Mouse (Mus musculus) kidney, embryonic 14.5 days (tissue): Measurements from ENCODE around the gene Gm45233. TPM values are rescaled to one million over a fixed set of nuclear protein-coding genes. Genes with fewer than 3 reads are reported as not detected.

Experiments
- ATAC-seq: fragments of 200-750 bp; cut with Nextera tagmentation; 2 replicates; pipeline ENCODE4 v1.8.0; 2017; ENCODE audit warnings: moderate number of reproducible peaks, mild to moderate bottlenecking, moderate TSS enrichment, moderate library complexity; ENCODE audit not compliant: low FRiP score, low TSS enrichment
- H3K27ac ChIP-seq: fragments of 300-500 bp; sonication (generic); 2 replicates; pipeline ENCODE4 v1.5.1; 2014; ENCODE audit warnings: low read depth, mild to moderate bottlenecking, low read length, moderate library complexity, mixed read lengths
- H3K27me3 ChIP-seq: fragments of 300-500 bp; sonication (generic); 2 replicates; pipeline ENCODE4 v1.6.1; 2014; ENCODE audit warnings: mild to moderate bottlenecking, low read length; ENCODE audit not compliant: control insufficient read depth, insufficient read depth
- H3K36me3 ChIP-seq: fragments of 300-500 bp; sonication (generic); 2 replicates; pipeline ENCODE4 v1.6.1; 2014; ENCODE audit warnings: low read length, mixed read lengths; ENCODE audit not compliant: control insufficient read depth, insufficient read depth
- H3K4me1 ChIP-seq: fragments of 300-500 bp; sonication (generic); 2 replicates; pipeline ENCODE4 v1.6.1; 2014; ENCODE audit warnings: low read length, mixed read lengths; ENCODE audit not compliant: control insufficient read depth, insufficient read depth
- H3K4me2 ChIP-seq: fragments of 300-500 bp; sonication (generic); replicated peaks from 2 replicates; pipeline ENCODE4 v1.6.1; 2014; ENCODE audit warnings: low read depth, mild to moderate bottlenecking, low read length
- H3K4me3 ChIP-seq: fragments of 300-500 bp; sonication (generic); 2 replicates; pipeline ENCODE4 v1.5.1; 2014; ENCODE audit warnings: mild to moderate bottlenecking, low read length
- H3K9ac ChIP-seq: fragments of 300-500 bp; sonication (generic); 2 replicates; pipeline ENCODE4 v1.6.1; 2014; ENCODE audit warnings: low read depth, mild to moderate bottlenecking, low read length, moderate library complexity
- H3K9me3 ChIP-seq: fragments of 300-500 bp; sonication (generic); 2 replicates; pipeline ENCODE4 v1.6.1; 2016; ENCODE audit warnings: low read length; ENCODE audit not compliant: control insufficient read depth
- WGBS: fragments of 180-500 bp; shearing (Covaris S2); extraction: QIAGEN DNeasy Blood & Tissue Kit; methylation state at CpG from one replicate; pipeline ENCODE4 v1.1.7; 2014; 5-methylcytosine and 5-hydroxymethylcytosine counted together
- polyA plus RNA-seq: library from polyadenylated mRNA; unstranded; fragments of >200 nt; fragmentation: Nextera tagmentation; extraction: Ambion mirVana; gene quantifications from 2 replicates; pipeline ENCODE4 v1.2.1, GENCODE M21; 2014

Gm45233 gene
- polyA plus RNA-seq, 1 experiment from 2014 or later, result 0.27 TPM

- ATAC-seq, result peak; percentile 80
- 0 out of 2 replicates have a peak, but pooled peaks cover 6% of the 10 kb centered on the region for H3K4me1 ChIP-seq
- no peak overlapping the region for H3K9ac ChIP-seq
- peaks cover 16% of the 10 kb centered on the region; the same call in 1 of the 2 replicates for H3K27me3 ChIP-seq
- H3K36me3 ChIP-seq, result no peaks in the 10 kb centered on the region
- H3K9me3 ChIP-seq, result no peaks in the 10 kb centered on the region
- H3K4me2 ChIP-seq, result no peak overlapping the region
- 36% methylated on average over 8 of the region's 8 CpGs for WGBS
- H3K27ac ChIP-seq, result no peak overlapping the region
- H3K4me3 ChIP-seq, result no peak overlapping the region
Observed at GRCm38 (mm10) chr7:43482090-43482716, 38.3 kb downstream of the Gm45233 start.

- WGBS, result 6% methylated on average over 10 of the region's 10 CpGs
- Histone ChIP-seq H3K36me3 (no peaks in the 10 kb centered on the region), H3K4me3 (no peak overlapping the region), H3K9ac (no peak overlapping the region), H3K9me3 (no peaks in the 10 kb centered on the region), H3K4me2 (no peak overlapping the region), H3K27me3 (peaks cover 7% of the 10 kb centered on the region; the same call in 1 of the 2 replicates), H3K4me1 (0 out of 2 replicates have a peak, but pooled peaks cover 6% of the 10 kb centered on the region), H3K27ac (no peak overlapping the region)
- no peak; the same call in 1 of the 2 replicates for ATAC-seq
Observed at GRCm38 (mm10) chr7:43483236-43483635, 39.3 kb downstream of the Gm45233 start.

- Histone ChIP-seq H3K9ac (no peak overlapping the region), H3K4me2 (no peak overlapping the region), H3K27me3 (peaks cover 3% of the 10 kb centered on the region), H3K27ac (no peak overlapping the region), H3K4me3 (no peak overlapping the region), H3K36me3 (no peaks in the 10 kb centered on the region), H3K4me1 (no peaks in the 10 kb centered on the region), H3K9me3 (no peaks in the 10 kb centered on the region)
- WGBS, result 39% methylated on average over 5 of the region's 5 CpGs
- ATAC-seq, result no peak
Observed at GRCm38 (mm10) chr7:43488646-43489045, 44.7 kb downstream of the Gm45233 start.

GRCm38 (mm10) chr7:43489631-43490125, 45.8 kb downstream of the Gm45233 start, which contains the start of gene Iglon5:
TSS of gene Iglon5 (minus strand) at chr7:43490075.
- peak; percentile 56 for ATAC-seq
- H3K4me3 ChIP-seq, result peak within 1 kb of the TSS; percentile 48
- H3K4me1 ChIP-seq, result no peaks in the 10 kb centered on the region
- no peak within 1 kb of the TSS for H3K27ac ChIP-seq
- no peaks in the 10 kb centered on the region for H3K9me3 ChIP-seq
- no peaks in the 10 kb centered on the region for H3K36me3 ChIP-seq
- 2% methylated on average over 16 of the region's 41 CpGs for WGBS
- H3K9ac ChIP-seq, result peak within 1 kb of the TSS; percentile 60; the same call in 1 of the 2 replicates
- H3K4me2 ChIP-seq, result peak within 1 kb of the TSS; percentile 83
- H3K27me3 ChIP-seq, result peaks cover 3% of the 10 kb centered on the region

GRCm38 (mm10) chr7:43490182-43490584, 46.3 kb downstream of the Gm45233 start:
- Histone ChIP-seq H3K4me2 (peak overlapping the region; percentile 83), H3K9me3 (no peaks in the 10 kb centered on the region), H3K4me1 (no peaks in the 10 kb centered on the region), H3K27me3 (peaks cover 3% of the 10 kb centered on the region), H3K36me3 (no peaks in the 10 kb centered on the region), H3K9ac (peak overlapping the region; percentile 60; the same call in 1 of the 2 replicates), H3K4me3 (peak overlapping the region; percentile 48), H3K27ac (no peak overlapping the region)
- 2% methylated on average over 3 of the region's 13 CpGs for WGBS
- ATAC-seq, result peak; percentile 89

- H3K27me3 ChIP-seq, result peaks cover 3% of the 10 kb centered on the region
- no peak overlapping the region for H3K4me2 ChIP-seq
- H3K27ac ChIP-seq, result no peak overlapping the region
- no peaks in the 10 kb centered on the region for H3K36me3 ChIP-seq
- H3K9me3 ChIP-seq, result no peaks in the 10 kb centered on the region
- H3K9ac ChIP-seq, result no peak overlapping the region
- H3K4me1 ChIP-seq, result no peaks in the 10 kb centered on the region
- WGBS, result 62% methylated on average over 9 of the region's 9 CpGs
- H3K4me3 ChIP-seq, result no peak overlapping the region
- ATAC-seq, result no peak
Observed at GRCm38 (mm10) chr7:43490861-43491260, 46.9 kb downstream of the Gm45233 start.

GRCm38 (mm10) chr7:43495343-43496021, 51.6 kb downstream of the Gm45233 start:
- H3K9ac ChIP-seq, result no peak overlapping the region
- no peak overlapping the region for H3K4me3 ChIP-seq
- H3K9me3 ChIP-seq, result peaks cover 6% of the 10 kb centered on the region
- WGBS, result 14% methylated on average over 21 of the region's 21 CpGs
- no peaks in the 10 kb centered on the region for H3K36me3 ChIP-seq
- H3K27ac ChIP-seq, result no peak overlapping the region
- 0 out of 2 replicates have a peak overlapping the region, but pooled peaks have one; percentile 8 for H3K4me2 ChIP-seq
- H3K27me3 ChIP-seq, result peaks cover 3% of the 10 kb centered on the region; the same call in 1 of the 2 replicates
- no peaks in the 10 kb centered on the region for H3K4me1 ChIP-seq
- ATAC-seq, result peak; percentile 76

- no peak overlapping the region for H3K4me2 ChIP-seq
- no peaks in the 10 kb centered on the region for H3K4me1 ChIP-seq
- H3K27ac ChIP-seq, result no peak overlapping the region
- H3K9ac ChIP-seq, result no peak overlapping the region
- no peak for ATAC-seq
- no peaks in the 10 kb centered on the region for H3K36me3 ChIP-seq
- H3K9me3 ChIP-seq, result no peaks in the 10 kb centered on the region
- no peaks in the 10 kb centered on the region for H3K27me3 ChIP-seq
- H3K4me3 ChIP-seq, result no peak overlapping the region
- 55% methylated on average over 4 of the region's 4 CpGs for WGBS
Observed at GRCm38 (mm10) chr7:43511707-43512478, 68.0 kb downstream of the Gm45233 start.
